Mouse (Mus musculus) heart, embryonic 11.5 days (tissue): ENCODE measurements around the gene Mettl26. TPM values are rescaled to one million over a fixed set of nuclear protein-coding genes. Genes with fewer than 3 reads are reported as not detected.

Source experiments
- ATAC-seq: fragments of 200-750 bp; cut with Nextera tagmentation; replicated peaks from 2 replicates; pipeline ENCODE4 v1.8.0; 2017; ENCODE audit warnings: moderate library complexity; ENCODE audit not compliant: insufficient number of reproducible peaks, low FRiP score, low TSS enrichment
- H3K27ac ChIP-seq: fragments of 300-500 bp; sonication (generic); 2 replicates; pipeline ENCODE4 v1.5.1; 2014; ENCODE audit warnings: mild to moderate bottlenecking, low read depth, low read length
- H3K27me3 ChIP-seq: fragments of 300-500 bp; sonication (generic); 2 replicates; pipeline ENCODE4 v1.6.1; 2014; ENCODE audit warnings: mild to moderate bottlenecking, low read length, mixed read lengths; ENCODE audit not compliant: control insufficient read depth, insufficient read depth
- H3K36me3 ChIP-seq: fragments of 300-500 bp; sonication (generic); 2 replicates; pipeline ENCODE4 v1.6.1; 2014; ENCODE audit warnings: mild to moderate bottlenecking, low read length, moderate library complexity, mixed read lengths; ENCODE audit not compliant: control insufficient read depth, insufficient read depth
- H3K4me1 ChIP-seq: fragments of 300-500 bp; sonication (generic); 2 replicates; pipeline ENCODE4 v1.6.1; 2014; ENCODE audit warnings: low read length; ENCODE audit not compliant: control insufficient read depth, insufficient read depth
- H3K4me2 ChIP-seq: fragments of 300-500 bp; sonication (generic); 2 replicates; pipeline ENCODE4 v1.6.1; 2014; ENCODE audit warnings: mild to moderate bottlenecking, moderate library complexity
- H3K4me3 ChIP-seq: fragments of 300-500 bp; sonication (generic); 2 replicates; pipeline ENCODE4 v1.5.1; 2014; ENCODE audit warnings: low read depth, low read length
- H3K9ac ChIP-seq: fragments of 300-500 bp; sonication (generic); 2 replicates; pipeline ENCODE4 v1.6.1; 2014; ENCODE audit warnings: mild to moderate bottlenecking, low read depth, low read length, moderate library complexity
- H3K9me3 ChIP-seq: fragments of 300-500 bp; sonication (generic); replicated peaks from 2 replicates; pipeline ENCODE4 v1.6.1; 2016; ENCODE audit warnings: low read length; ENCODE audit not compliant: control insufficient read depth
- WGBS: fragments of 180-500 bp; shearing (Covaris S2); extraction: QIAGEN DNeasy Blood & Tissue Kit; methylation state at CpG from one replicate; pipeline ENCODE4 v1.1.7; 2014; ENCODE audit not compliant: insufficient replicate concordance; 5-methylcytosine and 5-hydroxymethylcytosine counted together
- polyA plus RNA-seq: library from polyadenylated mRNA; unstranded; fragments of >200 nt; fragmentation: Nextera tagmentation; extraction: Ambion mirVana; gene quantifications from 2 replicates; pipeline ENCODE4 v1.2.1, GENCODE M21; 2014

Mettl26 gene
- polyA plus RNA-seq, 1 experiment from 2014 or later: 46.0 TPM

DNA sequence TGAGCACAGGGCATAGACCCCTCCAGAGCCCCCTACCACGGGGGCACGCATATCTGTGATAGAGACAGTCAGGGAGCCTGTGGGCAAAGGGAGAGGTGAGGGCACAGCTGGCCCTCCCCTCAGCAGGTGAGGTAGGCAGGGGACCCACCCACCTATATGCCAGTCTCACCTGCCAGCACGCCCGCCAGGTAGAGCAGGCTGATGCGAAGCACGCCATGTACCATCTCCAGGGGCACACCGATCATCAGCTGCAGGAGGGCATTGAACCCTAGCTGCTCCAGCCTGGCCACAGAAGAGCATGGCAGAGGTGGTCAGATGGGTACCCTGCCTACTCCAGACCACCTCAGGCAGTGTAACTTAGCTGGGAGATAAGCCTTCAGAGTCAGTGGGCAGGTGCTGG, 39.6 kb upstream of the Mettl26 start:
- Histone ChIP-seq H3K4me2 (peak overlapping the region; percentile 98), H3K27ac (no peak overlapping the region), H3K27me3 (no peaks in the 10 kb centered on the region), H3K36me3 (peaks cover 28% of the 10 kb centered on the region), H3K9ac (no peak overlapping the region), H3K4me1 (peaks cover 60% of the 10 kb centered on the region), H3K9me3 (no peaks in the 10 kb centered on the region), H3K4me3 (peak overlapping the region; percentile 88; the same call in 1 of the 2 replicates)
- WGBS: 92% methylated on average over 7 of the region's 7 CpGs
- no peak for ATAC-seq

DNA sequence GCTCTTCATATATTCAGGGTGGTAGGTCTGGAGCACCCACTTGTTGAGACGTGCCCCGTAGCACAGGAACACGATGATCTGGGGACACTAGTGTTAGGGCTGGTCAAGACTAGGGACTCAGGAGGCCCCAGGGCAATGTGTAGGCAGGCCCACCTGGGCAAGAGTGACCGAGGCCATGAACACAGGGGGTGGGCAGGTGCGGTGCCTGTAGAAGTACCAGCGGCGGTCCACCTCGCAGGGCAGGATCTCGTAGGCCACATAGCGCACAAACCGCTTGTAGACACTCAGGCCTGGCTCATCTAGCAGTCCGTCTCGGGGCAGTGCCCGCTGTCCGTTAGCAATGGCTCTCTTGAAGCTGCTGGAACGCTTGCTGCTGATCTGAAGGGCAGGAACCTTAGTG, 39.1 kb upstream of the Mettl26 start:
- H3K4me2 ChIP-seq: peak overlapping the region; percentile 86
- H3K9ac ChIP-seq: peak overlapping the region; percentile 73
- H3K4me1 ChIP-seq: peaks cover 56% of the 10 kb centered on the region
- no peak overlapping the region for H3K4me3 ChIP-seq
- ATAC-seq: no peak
- H3K9me3 ChIP-seq: no peaks in the 10 kb centered on the region
- peaks cover 28% of the 10 kb centered on the region for H3K36me3 ChIP-seq
- H3K27me3 ChIP-seq: no peaks in the 10 kb centered on the region
- H3K27ac ChIP-seq: no peak overlapping the region
- WGBS: 88% methylated on average over 16 of the region's 16 CpGs

DNA sequence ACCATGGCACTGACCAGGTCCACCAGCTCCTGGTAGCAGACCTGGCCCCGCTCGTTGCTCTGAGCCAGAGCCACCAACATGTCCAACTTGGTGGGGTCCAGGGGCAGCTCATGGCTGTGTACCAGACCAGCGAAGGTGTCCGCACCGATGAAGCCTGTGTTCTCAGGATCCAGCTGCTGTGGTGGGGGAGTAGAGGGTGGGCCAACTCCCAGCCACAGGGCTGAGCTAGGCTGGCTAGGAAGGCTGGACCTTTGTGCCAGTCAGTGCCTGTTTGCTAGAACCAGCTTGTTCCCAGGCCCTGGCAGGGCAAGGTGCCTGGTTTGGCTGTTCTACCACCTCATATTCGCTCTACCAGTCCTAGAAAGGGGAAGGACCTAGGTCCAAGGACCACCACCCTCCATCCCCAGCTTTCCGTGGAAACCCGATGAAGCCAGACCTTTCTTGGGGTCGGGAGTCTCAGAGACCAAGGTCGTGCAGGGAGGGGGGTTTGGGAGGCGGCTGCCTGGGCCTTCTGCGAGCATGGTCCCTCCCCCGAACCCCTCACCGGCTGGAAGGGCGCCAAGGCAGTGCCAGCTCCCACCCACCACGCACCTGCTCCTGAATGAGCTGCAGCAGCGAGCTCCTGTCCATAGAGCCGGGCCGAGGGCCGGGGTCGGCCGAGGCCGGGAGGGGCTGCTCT, 38.3 kb upstream of the Mettl26 start:
- ATAC-seq: no peak
- H3K4me2 ChIP-seq: peak overlapping the region; percentile 86
- peak overlapping the region; percentile 44 for H3K4me3 ChIP-seq
- peaks cover 29% of the 10 kb centered on the region for H3K36me3 ChIP-seq
- H3K9ac ChIP-seq: peak overlapping the region; percentile 73
- peak overlapping the region; percentile 69 for H3K27ac ChIP-seq
- no peaks in the 10 kb centered on the region for H3K9me3 ChIP-seq
- H3K4me1 ChIP-seq: peaks cover 50% of the 10 kb centered on the region
- H3K27me3 ChIP-seq: no peaks in the 10 kb centered on the region
- WGBS: 23% methylated on average over 23 of the region's 23 CpGs

DNA sequence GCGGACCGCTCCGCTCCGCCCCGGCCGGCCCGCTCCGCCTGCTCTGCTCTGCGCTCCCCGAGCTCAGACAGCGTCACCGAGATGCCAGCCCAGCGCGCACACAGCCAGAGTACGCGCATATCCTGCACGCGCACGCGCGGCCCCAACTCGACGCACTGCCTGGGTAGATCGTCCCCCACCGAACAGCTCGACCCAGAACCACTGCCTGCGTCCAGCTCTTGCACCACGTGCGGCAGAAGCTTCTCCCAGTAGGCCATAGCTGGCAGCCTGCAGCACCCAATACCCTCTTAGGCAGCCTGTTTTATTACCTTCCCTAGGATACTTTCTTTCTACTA, 37.8 kb upstream of the Mettl26 start, which contains the start of gene Rhbdl1:
Gene Rhbdl1 (minus strand): TSS at position 220 of the 335 bp plus-strand sequence.
- H3K4me1 ChIP-seq: peaks cover 45% of the 10 kb centered on the region
- H3K9ac ChIP-seq: peak within 1 kb of the TSS; percentile 73
- H3K36me3 ChIP-seq: peaks cover 33% of the 10 kb centered on the region
- peak within 1 kb of the TSS; percentile 69 for H3K27ac ChIP-seq
- H3K27me3 ChIP-seq: no peaks in the 10 kb centered on the region
- WGBS: 3% methylated on average over 29 of the region's 29 CpGs
- 0 out of 2 replicates have a peak, but pooled peaks have one; percentile 12 for ATAC-seq
- peak within 1 kb of the TSS; percentile 86 for H3K4me2 ChIP-seq
- no peaks in the 10 kb centered on the region for H3K9me3 ChIP-seq
- H3K4me3 ChIP-seq: peak within 1 kb of the TSS; percentile 44

DNA sequence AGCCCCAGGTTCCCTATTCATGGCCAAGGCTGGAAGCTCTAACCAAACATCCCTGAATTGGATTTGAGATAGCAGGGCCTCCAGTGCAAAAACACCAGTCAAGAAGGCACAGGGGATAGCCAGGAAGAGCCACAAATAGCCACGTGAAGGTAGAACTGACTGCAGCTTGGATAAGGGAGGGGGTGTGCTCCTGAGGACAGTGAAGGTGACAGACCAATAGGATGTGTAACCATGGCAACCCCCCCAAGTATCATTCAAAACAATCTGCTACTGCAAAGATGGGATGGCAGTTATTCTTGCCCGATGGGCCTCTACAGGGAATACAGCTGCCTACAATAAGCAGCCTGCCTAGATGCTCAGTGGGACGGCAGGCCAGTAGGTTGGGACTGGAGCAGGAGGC, 37.3 kb upstream of the Mettl26 start:
- peak overlapping the region; percentile 69 for H3K27ac ChIP-seq
- H3K9me3 ChIP-seq: no peaks in the 10 kb centered on the region
- H3K36me3 ChIP-seq: peaks cover 37% of the 10 kb centered on the region
- H3K4me2 ChIP-seq: peak overlapping the region; percentile 86
- ATAC-seq: no peak
- WGBS: 51% methylated on average over 3 of the region's 3 CpGs
- peaks cover 44% of the 10 kb centered on the region for H3K4me1 ChIP-seq
- H3K27me3 ChIP-seq: no peaks in the 10 kb centered on the region
- H3K9ac ChIP-seq: peak overlapping the region; percentile 22; the same call in 1 of the 2 replicates
- H3K4me3 ChIP-seq: no peak overlapping the region

DNA sequence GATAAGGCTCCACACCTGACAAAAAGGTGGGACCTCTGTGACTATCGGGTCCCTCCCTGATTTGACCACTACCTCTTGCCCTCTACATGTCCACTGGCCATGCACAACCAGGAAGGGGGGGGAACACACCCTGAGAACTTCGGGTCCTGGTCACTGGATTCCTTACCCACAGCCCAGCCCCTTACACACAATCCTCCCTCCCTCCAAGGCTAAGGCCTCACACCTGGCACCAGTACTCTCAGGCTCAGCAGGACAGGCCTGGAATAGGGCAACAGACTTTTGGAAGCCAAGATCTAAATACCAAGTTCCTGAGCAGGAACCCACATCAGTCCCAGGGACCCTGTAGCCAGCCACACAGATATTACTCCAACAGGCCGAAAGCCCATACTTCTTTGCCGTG, 36.0 kb upstream of the Mettl26 start:
- peaks cover 37% of the 10 kb centered on the region for H3K36me3 ChIP-seq
- no peak overlapping the region for H3K4me3 ChIP-seq
- no peak overlapping the region for H3K4me2 ChIP-seq
- 91% methylated on average over 4 of the region's 4 CpGs for WGBS
- H3K9ac ChIP-seq: 0 out of 2 replicates have a peak overlapping the region, but pooled peaks have one; percentile 2
- no peak overlapping the region for H3K27ac ChIP-seq
- H3K4me1 ChIP-seq: peaks cover 51% of the 10 kb centered on the region
- H3K9me3 ChIP-seq: no peaks in the 10 kb centered on the region
- ATAC-seq: no peak
- no peaks in the 10 kb centered on the region for H3K27me3 ChIP-seq

DNA sequence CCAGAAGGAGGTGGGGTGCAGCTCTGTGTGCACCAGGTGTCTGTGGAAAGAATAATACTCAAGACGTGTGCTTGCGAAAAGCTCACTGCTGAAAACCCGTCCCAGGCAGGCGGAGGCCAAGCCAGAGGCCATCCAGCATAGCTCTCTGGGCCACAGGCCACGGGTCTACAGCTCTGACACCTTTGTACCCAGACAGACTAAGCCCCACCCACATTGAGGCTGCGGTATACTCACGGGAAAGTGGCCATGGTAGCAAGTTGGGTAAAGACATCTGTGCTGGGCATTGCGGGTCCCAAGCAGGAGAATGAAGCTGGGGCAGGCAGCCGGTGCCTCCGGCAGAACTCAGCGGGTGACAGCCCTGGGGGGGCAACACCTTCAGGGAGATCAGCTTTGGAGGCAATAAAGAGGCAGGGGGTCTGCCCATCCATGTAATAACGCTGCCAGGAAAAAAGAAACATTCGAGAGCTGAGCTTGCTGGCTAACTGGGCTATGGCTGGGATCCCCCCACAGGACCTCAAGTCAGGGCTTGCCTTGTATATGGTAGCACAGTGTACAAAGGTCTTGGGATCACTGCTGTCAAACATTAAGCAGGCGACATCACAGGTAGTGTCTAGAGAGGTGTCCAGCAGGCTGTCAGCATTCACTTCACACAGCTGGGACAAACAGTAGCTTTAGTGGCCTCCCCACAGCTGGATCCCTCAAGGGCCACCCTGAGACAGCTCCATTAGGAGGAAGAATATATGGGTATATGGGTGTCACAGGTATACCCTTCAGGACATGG, 35.2 kb upstream of the Mettl26 start:
- Histone ChIP-seq H3K4me2 (no peak overlapping the region), H3K36me3 (peaks cover 37% of the 10 kb centered on the region), H3K9me3 (no peaks in the 10 kb centered on the region), H3K27ac (no peak overlapping the region), H3K9ac (no peak overlapping the region; the same call in 1 of the 2 replicates), H3K4me3 (no peak overlapping the region), H3K27me3 (no peaks in the 10 kb centered on the region), H3K4me1 (peaks cover 46% of the 10 kb centered on the region)
- ATAC-seq: no peak
- 85% methylated on average over 14 of the region's 14 CpGs for WGBS

DNA sequence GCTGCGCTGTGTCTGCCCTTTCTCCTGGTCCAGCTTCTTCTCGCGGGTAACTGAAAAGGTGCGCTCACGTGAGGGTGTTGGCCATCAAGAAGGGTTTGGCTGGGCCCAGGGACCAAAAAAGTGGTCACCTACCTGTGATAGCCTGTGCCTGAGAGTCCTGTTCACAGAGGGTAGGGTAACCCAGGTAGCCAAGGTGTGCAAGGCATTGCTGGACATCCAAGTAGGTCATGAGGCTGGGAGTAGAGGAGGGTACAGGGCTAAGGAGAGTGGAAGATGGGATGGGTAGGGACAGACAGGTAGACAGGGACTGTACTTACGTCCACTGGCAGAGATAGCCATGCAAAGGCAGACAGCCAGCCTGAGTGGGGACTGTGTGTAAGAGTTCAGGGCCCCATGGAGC, 34.4 kb upstream of the Mettl26 start:
- H3K27me3 ChIP-seq: no peaks in the 10 kb centered on the region
- no peak overlapping the region for H3K9ac ChIP-seq
- 92% methylated on average over 6 of the region's 6 CpGs for WGBS
- no peak overlapping the region for H3K27ac ChIP-seq
- H3K9me3 ChIP-seq: no peaks in the 10 kb centered on the region
- no peak overlapping the region for H3K4me2 ChIP-seq
- peaks cover 37% of the 10 kb centered on the region for H3K36me3 ChIP-seq
- H3K4me1 ChIP-seq: peaks cover 39% of the 10 kb centered on the region
- H3K4me3 ChIP-seq: no peak overlapping the region
- no peak for ATAC-seq
